Mouse (Mus musculus): ENCODE measurements at regions not wholly inside any gene's neighbourhood (a gene's known extent, or its start where the extent isn't known, plus 50 kb on each side); places are given as distances from the start of the nearest gene placed in this dataset.

- H3K4me1 ChIP-seq (ENCODE audit: control insufficient read depth, insufficient read depth, low read length), result no peaks in the 10 kb centered on the region
- TF ChIP-seq CTCF (IDR thresholded peaks at IDR 0.05; ENCODE audit: borderline replicate concordance, insufficient read depth, low read length) (no peak), POLR2A (IDR thresholded peaks at IDR 0.05; ENCODE audit: low read depth, low read length) (no peak)
- H3K27ac ChIP-seq (ENCODE audit: insufficient read depth, low read length), result no peak overlapping the region
- H3K4me3 ChIP-seq (ENCODE audit: insufficient read depth, low read length), result no peak overlapping the region
Measured at GRCm38 (mm10) chr14:120134346-120135008, 92.2 kb upstream of the Oxgr1 start.

- Histone ChIP-seq H3K4me3 (ENCODE audit: insufficient read depth, low read length) (no peak overlapping the region), H3K4me1 (ENCODE audit: control insufficient read depth, insufficient read depth, low read length) (no peaks in the 10 kb centered on the region), H3K27ac (ENCODE audit: insufficient read depth, low read length) (no peak overlapping the region)
- TF ChIP-seq CTCF (IDR thresholded peaks at IDR 0.05; ENCODE audit: borderline replicate concordance, insufficient read depth, low read length) (no peak), POLR2A (IDR thresholded peaks at IDR 0.05; ENCODE audit: low read depth, low read length) (no peak)
Measured at GRCm38 (mm10) chr14:120135198-120135597, 93.0 kb upstream of the Oxgr1 start.

GRCm38 (mm10) chr14:120136736-120137135 lies 94.5 kb upstream of the Oxgr1 start:
- Histone ChIP-seq H3K4me3 (ENCODE audit: insufficient read depth, low read length) (no peak overlapping the region), H3K4me1 (ENCODE audit: control insufficient read depth, insufficient read depth, low read length) (no peaks in the 10 kb centered on the region), H3K27ac (ENCODE audit: insufficient read depth, low read length) (no peak overlapping the region)
- no peak for TF ChIP-seq CTCF (IDR thresholded peaks at IDR 0.05; ENCODE audit: borderline replicate concordance, insufficient read depth, low read length)
- TF ChIP-seq POLR2A (IDR thresholded peaks at IDR 0.05; ENCODE audit: low read depth, low read length), result no peak

- Histone ChIP-seq H3K4me3 (ENCODE audit: insufficient read depth, low read length) (no peak overlapping the region), H3K4me1 (ENCODE audit: control insufficient read depth, insufficient read depth, low read length) (no peaks in the 10 kb centered on the region), H3K27ac (ENCODE audit: insufficient read depth, low read length) (peak overlapping the region; percentile 28)
- peak; percentile 47; the same call in 1 of the 2 replicates for TF ChIP-seq POLR2A (IDR thresholded peaks at IDR 0.05; ENCODE audit: low read depth, low read length)
- TF ChIP-seq CTCF (IDR thresholded peaks at IDR 0.05; ENCODE audit: borderline replicate concordance, insufficient read depth, low read length), result peak; percentile 81
Measured at GRCm38 (mm10) chr14:120137680-120138136, 95.5 kb upstream of the Oxgr1 start.

GRCm38 (mm10) chr14:120138546-120138945 lies 96.3 kb upstream of the Oxgr1 start:
- TF ChIP-seq CTCF (IDR thresholded peaks at IDR 0.05; ENCODE audit: borderline replicate concordance, insufficient read depth, low read length), result no peak
- no peak for TF ChIP-seq POLR2A (IDR thresholded peaks at IDR 0.05; ENCODE audit: low read depth, low read length)
- H3K27ac ChIP-seq (ENCODE audit: insufficient read depth, low read length), result no peak overlapping the region
- no peaks in the 10 kb centered on the region for H3K4me1 ChIP-seq (ENCODE audit: control insufficient read depth, insufficient read depth, low read length)
- H3K4me3 ChIP-seq (ENCODE audit: insufficient read depth, low read length), result no peak overlapping the region

- Histone ChIP-seq H3K4me3 (ENCODE audit: insufficient read depth, low read length) (no peak overlapping the region), H3K4me1 (ENCODE audit: control insufficient read depth, insufficient read depth, low read length) (peaks cover 4% of the 10 kb centered on the region; the same call in 1 of the 2 replicates), H3K27ac (ENCODE audit: insufficient read depth, low read length) (no peak overlapping the region)
- TF ChIP-seq POLR2A (IDR thresholded peaks at IDR 0.05; ENCODE audit: low read depth, low read length) (no peak), CTCF (IDR thresholded peaks at IDR 0.05; ENCODE audit: borderline replicate concordance, insufficient read depth, low read length) (no peak)
Measured at GRCm38 (mm10) chr14:120139256-120139655, 97.0 kb upstream of the Oxgr1 start.

- peaks cover 6% of the 10 kb centered on the region; the same call in 1 of the 2 replicates for H3K4me1 ChIP-seq (ENCODE audit: control insufficient read depth, insufficient read depth, low read length)
Measured at GRCm38 (mm10) chr14:120139671-120140071, 97.4 kb upstream of the Oxgr1 start.

GRCm38 (mm10) chr14:120140211-120140610 lies 98.0 kb upstream of the Oxgr1 start:
- H3K4me1 ChIP-seq (ENCODE audit: control insufficient read depth, insufficient read depth, low read length), result peaks cover 8% of the 10 kb centered on the region; the same call in 1 of the 2 replicates
- TF ChIP-seq CTCF (IDR thresholded peaks at IDR 0.05; ENCODE audit: borderline replicate concordance, insufficient read depth, low read length) (no peak), POLR2A (IDR thresholded peaks at IDR 0.05; ENCODE audit: low read depth, low read length) (no peak)
- H3K4me3 ChIP-seq (ENCODE audit: insufficient read depth, low read length), result no peak overlapping the region
- no peak overlapping the region for H3K27ac ChIP-seq (ENCODE audit: insufficient read depth, low read length)

More at GRCm38 (mm10) chr14:120139671-120140071, 97.4 kb upstream of the Oxgr1 start:
- Histone ChIP-seq H3K27ac (ENCODE audit: insufficient read depth, low read length) (no peak overlapping the region), H3K4me3 (ENCODE audit: insufficient read depth, low read length) (no peak overlapping the region)
- TF ChIP-seq CTCF (IDR thresholded peaks at IDR 0.05; ENCODE audit: borderline replicate concordance, insufficient read depth, low read length) (no peak), POLR2A (IDR thresholded peaks at IDR 0.05; ENCODE audit: low read depth, low read length) (no peak)

- TF ChIP-seq POLR2A (IDR thresholded peaks at IDR 0.05; ENCODE audit: low read depth, low read length) (no peak), CTCF (IDR thresholded peaks at IDR 0.05; ENCODE audit: borderline replicate concordance, insufficient read depth, low read length) (no peak)
- Histone ChIP-seq H3K27ac (ENCODE audit: insufficient read depth, low read length) (no peak overlapping the region), H3K4me3 (ENCODE audit: insufficient read depth, low read length) (no peak overlapping the region), H3K4me1 (ENCODE audit: control insufficient read depth, insufficient read depth, low read length) (peaks cover 16% of the 10 kb centered on the region)
Measured at GRCm38 (mm10) chr14:120140791-120141747, 98.8 kb upstream of the Oxgr1 start.
